Mouse (Mus musculus) ES-E14 (cell line): ENCODE measurements around the gene Commd1. TPM values are rescaled to one million over a fixed set of nuclear protein-coding genes. Genes with fewer than 3 reads are reported as not detected.

Experiments
- DNase-seq: peaks from one replicate; pipeline ENCODE4 v3.0.0-alpha.2; 2013; ENCODE audit warnings: low read depth, low spot score
- H3K27ac ChIP-seq: 2 replicates; pipeline ENCODE4 v1.5.1; 2012; ENCODE audit warnings: low read depth, mild to moderate bottlenecking, low read length, moderate library complexity, mixed read lengths; ENCODE audit not compliant: poor library complexity, insufficient read depth, severe bottlenecking
- H3K36me3 ChIP-seq: 2 replicates; pipeline ENCODE4 v1.6.1; 2012; ENCODE audit warnings: mild to moderate bottlenecking, low read length, moderate library complexity, mixed read lengths; ENCODE audit not compliant: control insufficient read depth, poor library complexity, insufficient read depth, severe bottlenecking
- H3K4me1 ChIP-seq, 2 experiments: fragments of 150-350 bp in 1 of 2; sonication (generic) in 1 of 2; 2 replicates each; pipeline ENCODE4 v1.6.1; 2012; ENCODE audit warnings: low read length in 2 of 2, mild to moderate bottlenecking in 1 of 2, mixed read lengths in 1 of 2; ENCODE audit not compliant: control insufficient read depth in 2 of 2, insufficient read depth in 2 of 2, poor library complexity in 1 of 2
- H3K4me3 ChIP-seq, 2 experiments: fragments of 150-350 bp in 1 of 2; sonication (generic) in 1 of 2; 2 replicates each; pipeline ENCODE4 v1.5.1; 2012; ENCODE audit warnings: low read length in 2 of 2, low read depth in 1 of 2, mild to moderate bottlenecking in 1 of 2, mixed read lengths in 1 of 2; ENCODE audit not compliant: insufficient read depth in 1 of 2, poor library complexity in 1 of 2, severe bottlenecking in 1 of 2
- H3K9ac ChIP-seq: 2 replicates; pipeline ENCODE4 v1.6.1; 2012; ENCODE audit warnings: low read depth, mild to moderate bottlenecking, low read length, mixed read lengths; ENCODE audit not compliant: poor library complexity, insufficient read depth, severe bottlenecking
- H3K9me3 ChIP-seq: fragments of 150-350 bp; sonication (generic); 2 replicates; pipeline ENCODE4 v1.6.1; 2012; ENCODE audit warnings: low read depth, mild to moderate bottlenecking, low read length; ENCODE audit not compliant: control insufficient read depth, insufficient read depth
- CHD2 ChIP-seq: IDR thresholded peaks from 2 replicates; pipeline ENCODE4 v1.6.1; 2014; ENCODE audit warnings: mild to moderate bottlenecking, low read depth, low read length, inconsistent platforms
- HCFC1 ChIP-seq: IDR thresholded peaks from 2 replicates; pipeline ENCODE4 v1.6.1; 2012; ENCODE audit warnings: low read length, inconsistent platforms, borderline replicate concordance; ENCODE audit not compliant: insufficient read depth
- MAFK ChIP-seq: IDR thresholded peaks from 2 replicates; pipeline ENCODE4 v1.6.1; 2014; ENCODE audit warnings: mild to moderate bottlenecking, low read depth, low read length, inconsistent platforms; ENCODE audit not compliant: insufficient read depth
- ZC3H11A ChIP-seq: IDR thresholded peaks from 2 replicates; pipeline ENCODE4 v1.6.1; 2012; ENCODE audit warnings: low read depth, mild to moderate bottlenecking, inconsistent platforms, low read length, borderline replicate concordance
- ZNF384 ChIP-seq: IDR thresholded peaks from 2 replicates; pipeline ENCODE4 v1.6.1; 2012; ENCODE audit warnings: low read depth, low read length, inconsistent platforms
- in situ Hi-C, 2 experiments: fragments of 600-800 bp; cut with MboI; formaldehyde crosslinking; loops; one replicate each; pipeline ENCODE4 v1.15.1; 2025; ENCODE audit warnings: low sequenced_read_pairs in 2 of 2, inconsistent platforms in 1 of 2; ENCODE audit not compliant: unreplicated experiment in 2 of 2
- total RNA-seq: library from RNA; depleted of rRNA; stranded (reverse); fragments of 300-350 nt; gene quantifications from 2 replicates; pipeline ENCODE4 v1.2.3, GENCODE M21; 2012

Commd1 gene
- total RNA-seq, 1 experiment, result 106 TPM

GRCm38 (mm10) chr11:23007481-23008180 lies 25.4 kb upstream of the Commd1 start, which contains the start of gene Fam161a:
TSS of gene Fam161a (plus strand) at chr11:23007531.
- in situ Hi-C loops, result loop anchor here in 1 of 2 experiments (5.0 kb wide), 1 partner anchor 275 kb away; no protein-coding TSS in a partner anchor
- peak within 1 kb of the TSS; percentile 4; the same call in 1 of the 2 replicates for H3K27ac ChIP-seq

GRCm38 (mm10) chr11:23007166-23007480 lies 24.9 kb upstream of the Commd1 start:
- H3K9me3 ChIP-seq, result no peaks in the 10 kb centered on the region
- peak overlapping the region; percentile 16 to 40 for H3K4me3 ChIP-seq
- no peak for DNase-seq
- TF ChIP-seq HCFC1 (no peak), ZNF384 (no peak), MAFK (no peak), CHD2 (no peak), ZC3H11A (no peak)
- in situ Hi-C loops, result loop anchor here in 1 of 2 experiments (5.0 kb wide), 1 partner anchor 275 kb away; no protein-coding TSS in a partner anchor
- H3K4me1 ChIP-seq, result no peaks in the 10 kb centered on the region
- no peak overlapping the region for H3K9ac ChIP-seq
- no peak overlapping the region for H3K27ac ChIP-seq
- peaks cover 13% of the 10 kb centered on the region for H3K36me3 ChIP-seq

More at GRCm38 (mm10) chr11:23007481-23008180, 25.4 kb upstream of the Commd1 start, which contains the start of gene Fam161a:
- Histone ChIP-seq H3K4me1 (no peaks in the 10 kb centered on the region), H3K9me3 (no peaks in the 10 kb centered on the region), H3K4me3 (peak within 1 kb of the TSS; percentile 66 to 85), H3K9ac (peak within 1 kb of the TSS; percentile 78), H3K36me3 (peaks cover 8% of the 10 kb centered on the region)
- peak; percentile 87 for DNase-seq
- TF ChIP-seq HCFC1 (peak; percentile 42; the same call in 1 of the 2 replicates), ZNF384 (no peak), CHD2 (peak; percentile 54; the same call in 1 of the 2 replicates), MAFK (no peak), ZC3H11A (no peak)

GRCm38 (mm10) chr11:23005276-23005675 lies 23.1 kb upstream of the Commd1 start:
- no peak for DNase-seq
- in situ Hi-C loops, result loop anchor here in 1 of 2 experiments (5.0 kb wide), 1 partner anchor 277 kb away; no protein-coding TSS in a partner anchor
- Histone ChIP-seq H3K27ac (no peak overlapping the region), H3K4me1 (no peaks in the 10 kb centered on the region), H3K4me3 (no peak overlapping the region), H3K36me3 (peaks cover 26% of the 10 kb centered on the region), H3K9me3 (no peaks in the 10 kb centered on the region), H3K9ac (no peak overlapping the region)
- no peak for TF ChIP-seq ZNF384
- TF ChIP-seq CHD2, result no peak
- peak; percentile 54 for TF ChIP-seq MAFK
- no peak for TF ChIP-seq ZC3H11A
- no peak for TF ChIP-seq HCFC1

GRCm38 (mm10) chr11:22998308-22998707 lies 16.1 kb upstream of the Commd1 start:
- H3K4me3 ChIP-seq, result no peak overlapping the region
- no peak overlapping the region for H3K9ac ChIP-seq
- TF ChIP-seq CHD2 (no peak), ZNF384 (no peak), MAFK (no peak), ZC3H11A (no peak), HCFC1 (no peak)
- no peak overlapping the region for H3K27ac ChIP-seq
- peaks cover 53% of the 10 kb centered on the region for H3K36me3 ChIP-seq
- H3K9me3 ChIP-seq, result no peaks in the 10 kb centered on the region
- no peak for DNase-seq
- in situ Hi-C loops, result loop anchor here in 1 of 2 experiments (5.0 kb wide), 1 partner anchor 274 kb away; no protein-coding TSS in a partner anchor
- H3K4me1 ChIP-seq, result no peaks in the 10 kb centered on the region
